Mouse (Mus musculus): ENCODE data around the gene Il1b. TPM values are rescaled to one million over a fixed set of nuclear protein-coding genes. Genes with fewer than 3 reads are reported as not detected.

Il1b gene
- polyA plus RNA-seq, 1 experiment from 2014 or later, result 0.45 TPM

Other genes starting within 250 kb of the Il1b start
- gene Chchd5, start 241.4 kb downstream of the Il1b start, polyA plus RNA-seq (2015; fragmentation: Nextera tagmentation; extraction: Ambion mirVana), result 29.1 and 30.1 TPM in 2 replicates
- gene Slc20a1, start 172.4 kb downstream of the Il1b start, polyA plus RNA-seq (2015; fragmentation: Nextera tagmentation; extraction: Ambion mirVana), result 33.8 and 35.5 TPM in 2 replicates
- gene Ckap2l, start 73.9 kb downstream of the Il1b start, polyA plus RNA-seq (2015; fragmentation: Nextera tagmentation; extraction: Ambion mirVana), result 41.8 and 45.2 TPM in 2 replicates
- 0.10 and 0.14 TPM in 2 replicates for gene Il1a, start 61.2 kb downstream of the Il1b start, polyA plus RNA-seq (2015; fragmentation: Nextera tagmentation; extraction: Ambion mirVana)
- 0.09 TPM in 2 replicates for gene F830045P16Rik, start 165.5 kb upstream of the Il1b start, polyA plus RNA-seq (2015; fragmentation: Nextera tagmentation; extraction: Ambion mirVana)
- gene Sirpa, start 221.7 kb upstream of the Il1b start, polyA plus RNA-seq (2015; fragmentation: Nextera tagmentation; extraction: Ambion mirVana), result 20.1 and 21.2 TPM in 2 replicates